Mouse (Mus musculus) liver, embryonic 12.5 days (tissue): ENCODE data around the gene Hp1bp3. TPM values are rescaled to one million over a fixed set of nuclear protein-coding genes. Genes with fewer than 3 reads are reported as not detected.

ENCODE experiments used
- ATAC-seq: fragments of 200-750 bp; cut with Nextera tagmentation; 2 replicates; pipeline ENCODE4 v1.8.0; 2017; ENCODE audit warnings: moderate number of reproducible peaks, mild to moderate bottlenecking, moderate library complexity
- H3K27ac ChIP-seq: fragments of 300-500 bp; sonication (generic); 2 replicates; pipeline ENCODE4 v1.5.1; 2016; ENCODE audit warnings: mild to moderate bottlenecking
- H3K27me3 ChIP-seq: fragments of 300-500 bp; sonication (generic); replicated peaks from 2 replicates; pipeline ENCODE4 v1.6.1; 2016; ENCODE audit warnings: mild to moderate bottlenecking, moderate library complexity
- H3K36me3 ChIP-seq: fragments of 300-500 bp; sonication (generic); 2 replicates; pipeline ENCODE4 v1.6.1; 2016; ENCODE audit warnings: mild to moderate bottlenecking, moderate library complexity
- H3K4me1 ChIP-seq: fragments of 300-500 bp; sonication (generic); 2 replicates; pipeline ENCODE4 v1.6.1; 2016
- H3K4me2 ChIP-seq: fragments of 300-500 bp; sonication (generic); 2 replicates; pipeline ENCODE4 v1.6.1; 2016; ENCODE audit warnings: mild to moderate bottlenecking, moderate library complexity
- H3K4me3 ChIP-seq: fragments of 300-500 bp; sonication (generic); 2 replicates; pipeline ENCODE4 v1.5.1; 2016; ENCODE audit warnings: mild to moderate bottlenecking, moderate library complexity
- H3K9ac ChIP-seq: fragments of 300-500 bp; sonication (generic); 2 replicates; pipeline ENCODE4 v1.6.1; 2016; ENCODE audit warnings: mild to moderate bottlenecking, moderate library complexity
- H3K9me3 ChIP-seq: fragments of 300-500 bp; sonication (generic); replicated peaks from 2 replicates; pipeline ENCODE4 v1.6.1; 2016; ENCODE audit warnings: mild to moderate bottlenecking, moderate library complexity
- WGBS: fragments of 180-500 bp; shearing (Covaris S2); methylation state at CpG from one replicate; pipeline ENCODE4 v1.1.7; 2016; ENCODE audit not compliant: insufficient replicate concordance; 5-methylcytosine and 5-hydroxymethylcytosine counted together
- polyA plus RNA-seq: library from polyadenylated mRNA; unstranded; fragments of >200 nt; fragmentation: Nextera tagmentation; extraction: Ambion mirVana; gene quantifications from 2 replicates; pipeline ENCODE4 v1.2.1, GENCODE M21; 2016

Hp1bp3 gene
- polyA plus RNA-seq, 1 experiment from 2014 or later, result 48.2 TPM

- H3K9ac ChIP-seq, result no peak overlapping the region
- 0 out of 2 replicates have a peak, but pooled peaks have one; percentile 18 for ATAC-seq
- H3K36me3 ChIP-seq, result no peaks in the 10 kb centered on the region
- H3K4me2 ChIP-seq, result no peak overlapping the region
- H3K9me3 ChIP-seq, result no peaks in the 10 kb centered on the region
- no peak overlapping the region for H3K4me3 ChIP-seq
- WGBS, result 61% methylated on average over 14 of the region's 14 CpGs
- H3K27ac ChIP-seq, result no peak overlapping the region
- no peaks in the 10 kb centered on the region for H3K4me1 ChIP-seq
- peaks cover 18% of the 10 kb centered on the region for H3K27me3 ChIP-seq
Observed at GRCm38 (mm10) chr4:138272011-138272997, 56.2 kb downstream of the Hp1bp3 start.

- peaks cover 25% of the 10 kb centered on the region for H3K27me3 ChIP-seq
- H3K9ac ChIP-seq, result no peak overlapping the region
- no peak overlapping the region for H3K4me2 ChIP-seq
- WGBS, result 62% methylated on average over 7 of the region's 7 CpGs
- ATAC-seq, result no peak
- H3K27ac ChIP-seq, result no peak overlapping the region
- H3K4me1 ChIP-seq, result no peaks in the 10 kb centered on the region
- H3K36me3 ChIP-seq, result no peaks in the 10 kb centered on the region
- H3K9me3 ChIP-seq, result no peaks in the 10 kb centered on the region
- no peak overlapping the region for H3K4me3 ChIP-seq
Observed at GRCm38 (mm10) chr4:138278346-138278745, 62.2 kb downstream of the Hp1bp3 start.

DNA sequence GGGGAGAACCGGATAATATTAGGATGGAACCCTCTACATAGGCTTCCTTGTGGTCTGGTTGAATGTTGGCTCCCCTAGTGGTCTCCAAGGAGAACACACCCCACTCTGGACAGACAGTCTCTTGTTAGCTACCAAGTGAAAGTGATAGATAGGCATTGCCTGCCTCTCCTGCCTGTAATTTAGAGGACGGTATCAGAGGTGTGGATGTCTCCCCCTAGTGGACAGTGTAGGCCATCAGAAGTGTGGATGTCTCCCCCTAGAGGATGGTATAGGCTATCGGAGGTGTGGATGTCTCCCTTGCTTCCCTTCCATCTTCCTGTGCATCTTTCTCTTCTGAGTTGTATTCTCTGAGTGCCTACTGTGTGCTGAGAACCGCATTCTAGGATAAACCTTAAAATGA is 66.7 kb downstream of the Hp1bp3 start:
- 24% methylated on average over 4 of the region's 4 CpGs for WGBS
- Histone ChIP-seq H3K27me3 (peaks cover 15% of the 10 kb centered on the region; the same call in 1 of the 2 replicates), H3K36me3 (no peaks in the 10 kb centered on the region), H3K4me2 (no peak overlapping the region), H3K9me3 (no peaks in the 10 kb centered on the region), H3K4me3 (no peak overlapping the region), H3K9ac (no peak overlapping the region), H3K4me1 (0 out of 2 replicates have a peak, but pooled peaks cover 3% of the 10 kb centered on the region), H3K27ac (no peak overlapping the region)
- peak; percentile 76 for ATAC-seq

- 61% methylated on average over 12 of the region's 12 CpGs for WGBS
- Histone ChIP-seq H3K9me3 (no peaks in the 10 kb centered on the region), H3K4me1 (peaks cover 5% of the 10 kb centered on the region; the same call in 1 of the 2 replicates), H3K36me3 (no peaks in the 10 kb centered on the region), H3K27me3 (0 out of 2 replicates have a peak, but pooled peaks cover 13% of the 10 kb centered on the region), H3K4me2 (no peak overlapping the region), H3K27ac (no peak overlapping the region), H3K9ac (no peak overlapping the region), H3K4me3 (no peak overlapping the region)
- ATAC-seq, result no peak
Observed at GRCm38 (mm10) chr4:138286411-138286810, 70.3 kb downstream of the Hp1bp3 start.

- no peak for ATAC-seq
Observed at GRCm38 (mm10) chr4:138288691-138289090, 72.6 kb downstream of the Hp1bp3 start.

DNA sequence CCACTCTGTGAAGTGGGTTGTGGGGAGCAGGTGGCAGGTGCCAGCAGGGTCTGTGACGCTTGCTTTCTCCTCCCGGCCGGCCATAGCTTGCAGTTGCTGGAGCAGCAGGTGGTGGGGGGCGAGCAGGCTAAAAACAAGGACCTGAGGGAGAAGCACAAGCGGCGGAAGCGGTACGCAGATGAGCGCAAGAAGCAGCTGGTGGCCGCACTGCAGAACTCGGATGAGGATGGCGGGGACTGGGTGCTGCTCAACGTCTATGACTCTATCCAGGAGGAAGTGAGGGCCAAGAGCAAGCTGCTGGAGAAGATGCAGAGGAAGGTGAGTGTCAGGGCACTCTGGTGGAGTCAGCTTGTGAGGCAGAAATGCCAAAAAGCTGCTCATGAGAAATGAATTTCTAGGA is 75.9 kb downstream of the Hp1bp3 start:
- Histone ChIP-seq H3K4me2 (no peak overlapping the region), H3K36me3 (no peaks in the 10 kb centered on the region), H3K4me1 (peaks cover 6% of the 10 kb centered on the region; the same call in 1 of the 2 replicates), H3K9ac (no peak overlapping the region), H3K27me3 (0 out of 2 replicates have a peak, but pooled peaks cover 7% of the 10 kb centered on the region), H3K27ac (no peak overlapping the region), H3K4me3 (no peak overlapping the region), H3K9me3 (no peaks in the 10 kb centered on the region)
- 67% methylated on average over 13 of the region's 13 CpGs for WGBS
- ATAC-seq, result no peak

More at GRCm38 (mm10) chr4:138288691-138289090, 72.6 kb downstream of the Hp1bp3 start:
- Histone ChIP-seq H3K27me3 (0 out of 2 replicates have a peak, but pooled peaks cover 13% of the 10 kb centered on the region), H3K27ac (no peak overlapping the region), H3K4me1 (peaks cover 10% of the 10 kb centered on the region; the same call in 1 of the 2 replicates), H3K4me3 (no peak overlapping the region), H3K4me2 (no peak overlapping the region), H3K36me3 (no peaks in the 10 kb centered on the region), H3K9me3 (no peaks in the 10 kb centered on the region), H3K9ac (no peak overlapping the region)
- 72% methylated on average over 7 of the region's 7 CpGs for WGBS

DNA sequence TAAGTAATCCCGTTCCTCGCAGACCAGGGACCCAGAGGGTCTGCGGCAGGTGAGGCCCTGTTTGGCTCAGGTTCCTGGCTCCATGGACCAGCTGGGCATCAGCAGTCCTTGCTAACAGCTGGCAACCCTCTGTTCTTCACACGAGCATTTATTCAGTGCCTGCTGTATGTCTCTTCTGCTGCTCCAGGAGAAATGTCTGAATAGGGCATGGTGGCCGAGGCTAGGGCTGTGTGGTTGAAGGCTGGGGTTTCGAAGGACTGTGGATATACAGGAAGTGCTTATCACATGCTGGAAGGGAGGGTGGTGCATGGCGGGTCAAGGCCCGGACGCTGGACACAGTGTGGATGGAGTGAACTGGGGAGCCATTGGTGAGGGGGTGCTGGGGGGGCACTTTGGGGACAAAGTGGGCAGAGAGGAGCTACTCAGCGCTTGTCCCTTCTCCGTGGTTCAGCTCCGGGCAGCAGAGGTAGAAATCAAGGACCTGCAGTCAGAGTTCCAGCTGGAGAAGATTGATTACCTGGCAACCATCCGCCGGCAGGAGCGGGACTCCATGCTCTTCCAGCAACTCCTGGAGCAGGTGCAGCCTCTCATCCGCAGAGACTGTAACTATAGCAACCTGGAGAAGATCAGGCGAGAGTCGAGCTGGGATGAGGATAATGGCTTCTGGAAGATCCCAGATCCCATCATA is 77.3 kb downstream of the Hp1bp3 start:
- no peak for ATAC-seq
- Histone ChIP-seq H3K4me3 (no peak overlapping the region), H3K9ac (no peak overlapping the region), H3K36me3 (no peaks in the 10 kb centered on the region), H3K9me3 (no peaks in the 10 kb centered on the region), H3K4me2 (no peak overlapping the region), H3K4me1 (peaks cover 6% of the 10 kb centered on the region; the same call in 1 of the 2 replicates), H3K27ac (no peak overlapping the region), H3K27me3 (0 out of 2 replicates have a peak, but pooled peaks cover 5% of the 10 kb centered on the region)
- WGBS, result 60% methylated on average over 18 of the region's 18 CpGs

DNA sequence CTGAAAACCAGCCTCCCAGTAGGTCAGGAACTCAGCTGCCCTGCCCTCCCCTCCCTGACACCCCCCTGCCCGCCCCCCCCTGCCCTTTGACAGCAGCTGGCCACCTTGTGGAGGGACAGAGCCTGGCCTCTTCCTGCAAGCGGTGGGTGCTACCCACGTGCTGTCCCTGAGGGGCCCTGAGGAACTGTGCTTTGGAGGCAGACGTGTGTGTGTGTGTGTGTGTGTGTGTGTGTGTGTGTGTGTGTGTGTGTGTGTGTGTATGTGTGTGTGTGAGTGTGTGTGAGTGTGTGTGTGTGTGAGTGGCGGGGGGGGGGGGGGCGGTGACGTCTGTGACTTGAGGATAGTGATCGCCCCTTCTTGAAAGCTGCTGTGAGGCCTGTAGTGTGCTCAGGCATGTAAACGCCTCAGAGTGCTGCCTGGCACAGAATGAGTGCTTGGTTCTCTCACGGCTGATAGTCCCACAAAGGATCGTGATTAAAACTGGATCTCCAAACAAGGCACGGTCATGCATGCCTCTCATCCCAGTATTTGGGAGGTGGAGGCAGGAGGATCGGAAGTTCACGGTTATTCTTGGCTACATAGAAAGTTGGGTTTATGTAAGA is 78.0 kb downstream of the Hp1bp3 start:
- ATAC-seq, result no peak
- H3K4me2 ChIP-seq, result no peak overlapping the region
- H3K27ac ChIP-seq, result no peak overlapping the region
- no peaks in the 10 kb centered on the region for H3K36me3 ChIP-seq
- 0 out of 2 replicates have a peak, but pooled peaks cover 8% of the 10 kb centered on the region for H3K27me3 ChIP-seq
- peaks cover 6% of the 10 kb centered on the region; the same call in 1 of the 2 replicates for H3K4me1 ChIP-seq
- H3K4me3 ChIP-seq, result no peak overlapping the region
- H3K9ac ChIP-seq, result no peak overlapping the region
- H3K9me3 ChIP-seq, result no peaks in the 10 kb centered on the region
- 62% methylated on average over 12 of the region's 14 CpGs for whole genome bisulfite sequencing

Other genes starting within 250 kb of the Hp1bp3 start
- 15.2 and 15.8 TPM in 2 replicates for gene Eif4g3, start 223.3 kb upstream of the Hp1bp3 start, polyA plus RNA-seq
- 0.61 and 0.87 TPM in 2 replicates for gene Sh2d5, start 34.1 kb downstream of the Hp1bp3 start, polyA plus RNA-seq
- 0.26 and 0.37 TPM in 2 replicates for gene Kif17, start 34.1 kb downstream of the Hp1bp3 start, polyA plus RNA-seq
- gene Ddost, start 88.4 kb downstream of the Hp1bp3 start, polyA plus RNA-seq, result 206 and 212 TPM in 2 replicates
- gene Pink1, start 110.0 kb downstream of the Hp1bp3 start, polyA plus RNA-seq, result 28.8 and 30.2 TPM in 2 replicates
- 5.1 and 5.8 TPM in 2 replicates for gene Cda, start 151.7 kb downstream of the Hp1bp3 start, polyA plus RNA-seq
- not detected in 2 replicates for gene Fam43b, start 180.2 kb downstream of the Hp1bp3 start, polyA plus RNA-seq
- 9.4 and 10.2 TPM in 2 replicates for gene Mul1, start 218.4 kb downstream of the Hp1bp3 start, polyA plus RNA-seq
- 1.3 and 1.4 TPM in 2 replicates for gene Camk2n1, start 238.0 kb downstream of the Hp1bp3 start, polyA plus RNA-seq